Mouse (Mus musculus): ENCODE measurements around the gene Crybb1. TPM values are rescaled to one million over a fixed set of nuclear protein-coding genes. Genes with fewer than 3 reads are reported as not detected.

The Crybb1 gene
- polyA plus RNA-seq, 1 experiment from 2014 or later: 0.22 TPM

DNA sequence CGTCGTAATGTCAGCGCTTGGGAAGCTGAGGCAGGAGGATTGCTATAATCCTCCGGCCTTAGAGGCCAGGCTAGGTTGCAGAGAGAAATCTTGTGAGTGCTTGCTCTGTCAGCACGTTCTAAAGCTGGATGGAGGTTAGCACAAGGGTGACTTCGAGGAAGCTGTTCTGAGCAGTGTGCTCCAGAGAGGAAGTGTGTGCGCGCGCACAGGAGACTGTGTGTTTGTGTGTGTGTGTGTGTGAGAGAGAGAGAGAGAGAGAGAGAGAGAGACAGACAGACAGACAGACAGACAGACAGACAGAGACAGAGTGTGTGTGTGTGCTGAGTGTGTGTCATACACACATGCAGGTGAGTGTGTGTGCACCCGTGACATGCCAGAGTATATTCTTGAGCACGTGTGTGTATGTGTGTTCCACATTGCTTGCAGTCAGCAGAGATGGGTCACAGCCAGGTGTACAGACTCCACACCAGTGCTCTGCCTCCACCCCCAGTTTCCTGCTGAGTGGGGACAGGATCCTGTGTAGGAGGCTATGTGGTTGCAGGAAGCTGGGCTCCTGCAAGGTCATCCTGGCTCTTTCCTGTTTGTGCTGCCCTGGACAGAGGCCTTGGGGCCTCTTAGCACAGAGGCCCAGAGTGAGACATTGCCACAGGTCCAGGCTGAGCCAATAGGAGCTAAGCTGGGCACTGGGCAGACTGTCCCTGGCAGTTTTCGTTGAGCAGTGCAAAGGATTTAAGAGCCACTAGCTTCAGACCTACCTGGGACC lies 42.8 kb downstream of the Crybb1 start:
- Histone ChIP-seq H3K27ac (ENCODE audit: low read depth, low read length) (peak overlapping the region; percentile 11; the same call in 1 of the 2 replicates), H3K36me3 (ENCODE audit: control insufficient read depth, insufficient read depth) (no peaks in the 10 kb centered on the region), H3K4me2 (replicated peaks; ENCODE audit: low read depth) (no peak overlapping the region), H3K4me1 (replicated peaks; ENCODE audit: control insufficient read depth, insufficient read depth, low read length) (peaks cover 6% of the 10 kb centered on the region), H3K9me3 (ENCODE audit: control insufficient read depth) (no peaks in the 10 kb centered on the region), H3K4me3 (ENCODE audit: low read depth, low read length) (no peak overlapping the region), H3K27me3 (replicated peaks; ENCODE audit: control insufficient read depth, insufficient read depth, low read length) (no peaks in the 10 kb centered on the region), H3K9ac (ENCODE audit: low read depth, low read length) (no peak overlapping the region)
- TF ChIP-seq CTCF (IDR thresholded peaks at IDR 0.05; ENCODE audit: low read depth): no peak
- 81% methylated on average over 12 of the region's 12 CpGs for WGBS
- peak; percentile 52 for ATAC-seq

DNA sequence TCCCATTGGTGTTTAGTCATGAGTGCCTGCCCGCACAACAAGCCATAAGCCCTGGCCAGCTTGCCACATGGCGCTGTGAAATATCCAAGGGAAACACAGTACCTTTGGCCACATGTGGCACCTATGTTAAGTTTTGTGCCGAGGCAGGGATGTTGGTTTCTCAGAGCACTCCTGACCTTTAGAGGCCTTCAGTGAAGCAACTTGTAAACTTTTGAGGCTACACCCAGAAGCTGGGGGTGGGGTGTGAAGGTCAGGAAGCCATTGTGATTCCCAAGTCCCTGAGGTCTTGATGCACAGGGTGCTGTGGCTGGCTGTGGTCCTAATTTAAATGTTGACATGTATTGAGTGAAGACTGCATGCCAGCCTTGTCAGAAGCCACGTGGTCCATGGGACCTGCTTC lies 43.8 kb downstream of the Crybb1 start:
- H3K36me3 ChIP-seq (ENCODE audit: control insufficient read depth, insufficient read depth): no peaks in the 10 kb centered on the region
- 74% methylated on average over 4 of the region's 4 CpGs for WGBS
- ATAC-seq: no peak

DNA sequence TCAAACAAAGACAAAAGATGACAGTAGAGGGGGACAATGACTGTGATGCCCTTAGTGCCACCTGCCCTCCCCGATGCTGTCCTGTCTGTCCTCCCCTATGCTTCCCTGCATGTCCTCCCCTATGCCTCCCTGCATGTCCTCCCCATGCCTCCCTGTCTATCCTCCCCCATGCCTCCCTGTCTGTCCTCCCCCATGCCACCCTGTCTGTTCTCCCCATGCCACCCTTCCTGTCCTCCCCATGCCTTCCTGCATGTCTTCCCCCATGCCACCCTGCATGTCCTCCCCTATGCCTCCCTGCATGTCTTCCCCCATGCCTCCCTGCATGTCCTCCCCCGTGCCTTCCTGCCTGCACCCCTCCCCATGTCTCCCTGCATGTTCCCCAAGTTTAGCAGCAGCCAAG lies 44.5 kb downstream of the Crybb1 start:
- peaks cover 6% of the 10 kb centered on the region; the same call in 1 of the 2 replicates for H3K4me1 ChIP-seq (replicated peaks; ENCODE audit: control insufficient read depth, insufficient read depth, low read length)
- H3K9me3 ChIP-seq (ENCODE audit: control insufficient read depth): no peaks in the 10 kb centered on the region
- H3K27ac ChIP-seq (ENCODE audit: low read depth, low read length): no peak overlapping the region
- TF ChIP-seq CTCF (IDR thresholded peaks at IDR 0.05; ENCODE audit: low read depth): no peak
- H3K4me2 ChIP-seq (replicated peaks; ENCODE audit: low read depth): no peak overlapping the region
- no peak overlapping the region for H3K9ac ChIP-seq (ENCODE audit: low read depth, low read length)
- H3K36me3 ChIP-seq (ENCODE audit: control insufficient read depth, insufficient read depth): peaks cover 6% of the 10 kb centered on the region; the same call in 1 of the 2 replicates
- no peaks in the 10 kb centered on the region for H3K27me3 ChIP-seq (replicated peaks; ENCODE audit: control insufficient read depth, insufficient read depth, low read length)
- H3K4me3 ChIP-seq (ENCODE audit: low read depth, low read length): no peak overlapping the region
- ATAC-seq: no peak
- 78% methylated on average over 2 of the region's 2 CpGs for WGBS

More for the DNA sequence above, 43.8 kb downstream of the Crybb1 start:
- Histone ChIP-seq H3K9me3 (ENCODE audit: control insufficient read depth) (no peaks in the 10 kb centered on the region), H3K4me2 (replicated peaks; ENCODE audit: low read depth) (no peak overlapping the region), H3K4me1 (replicated peaks; ENCODE audit: control insufficient read depth, insufficient read depth, low read length) (peaks cover 6% of the 10 kb centered on the region), H3K27ac (ENCODE audit: low read depth, low read length) (no peak overlapping the region), H3K27me3 (replicated peaks; ENCODE audit: control insufficient read depth, insufficient read depth, low read length) (no peaks in the 10 kb centered on the region), H3K9ac (ENCODE audit: low read depth, low read length) (no peak overlapping the region), H3K4me3 (ENCODE audit: low read depth, low read length) (no peak overlapping the region)
- no peak for TF ChIP-seq CTCF (IDR thresholded peaks at IDR 0.05; ENCODE audit: low read depth)

DNA sequence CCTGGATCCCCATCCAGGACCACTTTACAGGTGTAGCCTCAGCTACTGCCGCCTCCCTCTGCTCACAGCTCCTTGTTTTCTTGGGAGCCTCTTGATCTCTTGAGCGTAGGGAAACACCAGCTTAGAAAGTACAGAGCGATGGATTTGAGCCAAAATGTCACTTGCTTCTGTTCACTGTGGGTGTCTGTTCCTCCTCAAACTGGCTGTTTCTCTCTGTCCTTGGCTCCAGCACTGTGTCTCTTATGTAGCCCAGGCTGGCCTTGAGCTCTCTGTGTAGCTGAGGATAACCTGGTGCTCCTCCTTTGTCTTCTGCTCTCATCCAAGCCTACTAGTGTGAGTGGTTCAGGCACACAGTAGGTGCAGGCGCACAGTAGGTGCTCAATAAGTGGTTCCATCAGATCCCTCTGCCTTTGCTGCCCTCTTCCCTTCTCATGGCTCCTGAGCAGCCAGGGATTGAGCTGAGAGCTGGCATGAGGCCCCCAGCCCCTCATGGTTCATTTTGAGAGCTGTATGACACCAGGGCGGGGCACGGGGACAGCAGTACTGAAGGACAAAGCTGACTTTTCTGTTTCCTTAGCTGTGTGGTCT lies 45.2 kb downstream of the Crybb1 start:
- Histone ChIP-seq H3K27ac (ENCODE audit: low read depth, low read length) (no peak overlapping the region), H3K9ac (ENCODE audit: low read depth, low read length) (no peak overlapping the region), H3K9me3 (ENCODE audit: control insufficient read depth) (no peaks in the 10 kb centered on the region), H3K4me3 (ENCODE audit: low read depth, low read length) (no peak overlapping the region), H3K36me3 (ENCODE audit: control insufficient read depth, insufficient read depth) (peaks cover 8% of the 10 kb centered on the region; the same call in 1 of the 2 replicates), H3K27me3 (replicated peaks; ENCODE audit: control insufficient read depth, insufficient read depth, low read length) (no peaks in the 10 kb centered on the region), H3K4me2 (replicated peaks; ENCODE audit: low read depth) (no peak overlapping the region), H3K4me1 (replicated peaks; ENCODE audit: control insufficient read depth, insufficient read depth, low read length) (peaks cover 6% of the 10 kb centered on the region; the same call in 1 of the 2 replicates)
- no peak for TF ChIP-seq CTCF (IDR thresholded peaks at IDR 0.05; ENCODE audit: low read depth)
- WGBS: 83% methylated on average over 6 of the region's 6 CpGs
- ATAC-seq: no peak

DNA sequence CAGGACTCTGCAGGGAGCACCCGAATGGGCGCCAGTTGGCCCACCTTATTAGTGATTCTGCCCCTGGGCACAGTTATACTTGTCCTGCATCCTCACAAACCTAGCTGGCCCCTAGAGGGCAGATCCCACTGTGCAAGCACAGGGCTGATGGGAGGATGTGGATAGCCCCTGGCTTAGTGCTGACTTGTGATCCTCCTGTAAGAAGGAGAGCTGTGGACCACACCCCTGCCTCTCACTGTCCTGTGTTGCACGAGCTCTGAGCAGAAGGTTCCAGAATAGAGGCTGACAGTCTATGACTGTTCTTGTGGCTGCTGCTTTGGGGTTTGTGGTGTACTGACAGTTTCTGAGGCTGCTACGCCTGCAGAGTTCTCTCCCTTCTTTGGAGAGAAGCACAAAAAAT lies 46.1 kb downstream of the Crybb1 start:
- ATAC-seq: no peak
- 75% methylated on average over 4 of the region's 4 CpGs for WGBS
- no peak overlapping the region for H3K27ac ChIP-seq (ENCODE audit: low read depth, low read length)

DNA sequence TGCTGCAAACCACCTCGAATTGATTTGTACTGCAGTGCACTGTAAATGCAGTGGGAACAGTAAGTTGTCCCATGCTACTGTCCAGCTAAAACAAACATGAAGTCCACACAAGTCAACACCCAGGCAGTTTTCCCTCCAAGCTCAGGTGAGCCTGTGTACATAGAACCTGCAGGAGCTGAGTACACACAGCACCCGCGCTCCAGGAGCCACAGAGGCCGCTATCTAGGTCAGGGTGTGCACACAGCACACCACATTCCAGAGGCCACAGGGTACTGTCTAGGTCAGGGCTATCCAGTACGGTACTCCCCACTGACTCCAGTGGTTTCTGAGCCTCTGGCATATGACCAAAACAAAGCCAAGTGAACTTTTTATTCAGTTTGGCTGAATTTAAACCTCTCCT lies 46.7 kb downstream of the Crybb1 start:
- Histone ChIP-seq H3K27me3 (replicated peaks; ENCODE audit: control insufficient read depth, insufficient read depth, low read length) (no peaks in the 10 kb centered on the region), H3K9me3 (ENCODE audit: control insufficient read depth) (no peaks in the 10 kb centered on the region), H3K4me2 (replicated peaks; ENCODE audit: low read depth) (no peak overlapping the region), H3K9ac (ENCODE audit: low read depth, low read length) (no peak overlapping the region), H3K4me1 (replicated peaks; ENCODE audit: control insufficient read depth, insufficient read depth, low read length) (no peaks in the 10 kb centered on the region), H3K36me3 (ENCODE audit: control insufficient read depth, insufficient read depth) (peaks cover 16% of the 10 kb centered on the region; the same call in 1 of the 2 replicates), H3K27ac (ENCODE audit: low read depth, low read length) (no peak overlapping the region), H3K4me3 (ENCODE audit: low read depth, low read length) (no peak overlapping the region)
- ATAC-seq: no peak
- TF ChIP-seq CTCF (IDR thresholded peaks at IDR 0.05; ENCODE audit: low read depth): no peak
- WGBS: 52% methylated on average over 5 of the region's 5 CpGs

More for the DNA sequence above, 46.1 kb downstream of the Crybb1 start:
- TF ChIP-seq CTCF (IDR thresholded peaks at IDR 0.05; ENCODE audit: low read depth): peak; percentile 26; the same call in 1 of the 2 replicates
- no peaks in the 10 kb centered on the region for H3K27me3 ChIP-seq (replicated peaks; ENCODE audit: control insufficient read depth, insufficient read depth, low read length)
- no peak overlapping the region for H3K9ac ChIP-seq (ENCODE audit: low read depth, low read length)
- peaks cover 15% of the 10 kb centered on the region; the same call in 1 of the 2 replicates for H3K36me3 ChIP-seq (ENCODE audit: control insufficient read depth, insufficient read depth)
- H3K4me3 ChIP-seq (ENCODE audit: low read depth, low read length): no peak overlapping the region
- H3K4me1 ChIP-seq (replicated peaks; ENCODE audit: control insufficient read depth, insufficient read depth, low read length): peaks cover 3% of the 10 kb centered on the region; the same call in 1 of the 2 replicates
- H3K4me2 ChIP-seq (replicated peaks; ENCODE audit: low read depth): no peak overlapping the region
- H3K9me3 ChIP-seq (ENCODE audit: control insufficient read depth): no peaks in the 10 kb centered on the region
